Mouse (Mus musculus) frontal cortex, postnatal 14 days (tissue): ENCODE data around the gene Chd1.

Experiments
- DNase-seq, 2 experiments: peaks; one replicate each; pipeline ENCODE4 v3.0.0; 2022; ENCODE audit warnings: low spot score in 2 of 2

Chd1 gene

GRCm38 (mm10) chr17:15809949-15810348 lies 105.2 kb downstream of the Chd1 start:
- no peak for DNase-seq

GRCm38 (mm10) chr17:15812136-15812778 lies 107.5 kb downstream of the Chd1 start:
- DNase-seq: no peak

- DNase-seq: no peak
These were observed 109.0 kb downstream of the Chd1 start for GRCm38 (mm10) chr17:15813658-15814212.

GRCm38 (mm10) chr17:15815312-15816018 lies 110.7 kb downstream of the Chd1 start:
- no peak for DNase-seq

- no peak for DNase-seq
These were observed 111.8 kb downstream of the Chd1 start for GRCm38 (mm10) chr17:15816379-15817095.

GRCm38 (mm10) chr17:15817096-15817450 lies 112.3 kb downstream of the Chd1 start:
- DNase-seq: no peak

- DNase-seq: no peak
These were observed 112.9 kb downstream of the Chd1 start for GRCm38 (mm10) chr17:15817634-15818033.

- DNase-seq: no peak
These were observed 113.6 kb downstream of the Chd1 start for GRCm38 (mm10) chr17:15818372-15818771.

- DNase-seq: no peak
These were observed 115.4 kb downstream of the Chd1 start for GRCm38 (mm10) chr17:15820146-15820545.

GRCm38 (mm10) chr17:15820761-15821160 lies 116.0 kb downstream of the Chd1 start:
- DNase-seq: no peak

- no peak for DNase-seq
These were observed 116.9 kb downstream of the Chd1 start for GRCm38 (mm10) chr17:15821706-15822105.
